9 mouse cellular contexts compared by ENCODE assay signal in the genomic region with DNA sequence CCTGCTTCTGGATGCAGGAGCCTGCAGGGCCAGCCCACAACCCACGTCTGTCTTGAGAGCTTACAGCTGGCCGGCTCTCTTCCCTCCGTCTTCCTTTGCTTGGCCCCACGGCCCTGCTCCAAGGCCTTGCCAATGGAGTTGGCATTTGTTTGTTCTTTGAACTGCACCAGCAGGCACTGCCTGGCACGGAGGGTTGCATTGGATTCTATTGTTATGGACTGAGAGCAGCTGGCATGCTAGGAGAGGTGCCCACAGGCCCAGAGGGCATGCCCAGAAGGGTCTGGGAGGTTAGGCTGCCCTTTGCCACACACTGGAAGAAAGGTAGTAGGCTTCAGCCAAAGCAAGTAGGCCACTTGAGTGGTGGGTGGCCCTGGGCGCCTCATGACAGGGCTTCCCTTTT. TPM values are rescaled to one million over a fixed set of nuclear protein-coding genes. Genes with fewer than 3 reads are reported as not detected.
DNase-seq lines count a peak whose midpoint lies in the region; ATAC-seq lines count a peak whose summit lies in the region.
"Had no signal": no experiment of that assay in that cellular context is flagged by ENCODE, and none has a peak within 500 bp of the region (broad histone marks: within the 10 kb centered on the region; RNA-seq: fewer than 3 reads in every experiment).

No protein-coding gene starts in this region.

- no peaks in the 10 kb centered on the region for H3K9me3 ChIP-seq in midbrain, embryonic 12.5 days
- H3K9me3 ChIP-seq in midbrain, embryonic 10.5 days (replicated peaks): no peaks in the 10 kb centered on the region
- no peaks in the 10 kb centered on the region for H3K9me3 ChIP-seq in forebrain, embryonic 13.5 days (replicated peaks)

- no peaks in the 10 kb centered on the region for H3K27me3 ChIP-seq in midbrain, embryonic 12.5 days
- peaks cover 6% of the 10 kb centered on the region; the same call in 1 of the 2 replicates for H3K27me3 ChIP-seq in midbrain, embryonic 10.5 days (ENCODE audit: low read depth, poor library complexity, severe bottlenecking)
- H3K27me3 ChIP-seq in forebrain, embryonic 13.5 days: no peaks in the 10 kb centered on the region

- ATAC-seq in midbrain, embryonic 12.5 days (ENCODE audit: low FRiP score, low read depth): no peak
- 0 out of 2 replicates have a peak, but pooled peaks have one; percentile 1 for ATAC-seq in forebrain, embryonic 13.5 days

- WGBS in midbrain, embryonic 12.5 days: 67% methylated on average over 6 of the region's 6 CpGs
- WGBS in midbrain, embryonic 10.5 days: 78% methylated on average over 6 of the region's 6 CpGs
- WGBS in forebrain, embryonic 13.5 days: 42% methylated on average over 6 of the region's 6 CpGs

- no peak overlapping the region for H3K4me3 ChIP-seq in midbrain, embryonic 12.5 days
- H3K4me3 ChIP-seq in midbrain, embryonic 10.5 days: no peak overlapping the region
- no peak overlapping the region for H3K4me3 ChIP-seq in forebrain, embryonic 13.5 days

- peak; percentile 79 to 90 for DNase-seq in adrenal gland, adult (ENCODE audit: inconsistent age in 2 of 2, low spot score in 1 of 2)
- DNase-seq in adrenal gland, adult 18-20 months (ENCODE audit: low spot score in 2 of 2): no peak
- DNase-seq in midbrain, embryonic 10.5 days (ENCODE audit: low spot score): no peak
- peak; percentile 79 for DNase-seq in left cerebral cortex, adult 11 months (ENCODE audit: low spot score)
- peak; percentile 61 to 64 for DNase-seq in right cerebral cortex, postnatal 36 days (ENCODE audit: low spot score in 2 of 2)
- no peak for DNase-seq in urinary bladder, adult 2 months (ENCODE audit: low spot score)

- H3K9ac ChIP-seq in midbrain, embryonic 12.5 days (replicated peaks): no peak overlapping the region
- H3K9ac ChIP-seq in forebrain, embryonic 13.5 days: no peak overlapping the region

- 0 out of 2 replicates have a peak, but pooled peaks cover 3% of the 10 kb centered on the region for H3K4me1 ChIP-seq in midbrain, embryonic 12.5 days
- peaks cover 30% of the 10 kb centered on the region for H3K4me1 ChIP-seq in midbrain, embryonic 10.5 days
- H3K4me1 ChIP-seq in forebrain, embryonic 13.5 days: peaks cover 20% of the 10 kb centered on the region

- H3K4me2 ChIP-seq in midbrain, embryonic 12.5 days (replicated peaks): no peak overlapping the region
- no peak overlapping the region for H3K4me2 ChIP-seq in forebrain, embryonic 13.5 days

- peaks cover 9% of the 10 kb centered on the region for H3K36me3 ChIP-seq in midbrain, embryonic 12.5 days
- H3K36me3 ChIP-seq in midbrain, embryonic 10.5 days: peaks cover 34% of the 10 kb centered on the region
- H3K36me3 ChIP-seq in forebrain, embryonic 13.5 days (ENCODE audit: poor library complexity, severe bottlenecking): peaks cover 30% of the 10 kb centered on the region

- H3K27ac ChIP-seq in midbrain, embryonic 12.5 days (replicated peaks): 0 out of 2 replicates have a peak overlapping the region, but pooled peaks have one; percentile 25
- no peak overlapping the region for H3K27ac ChIP-seq in midbrain, embryonic 10.5 days (replicated peaks)
- H3K27ac ChIP-seq in forebrain, embryonic 13.5 days: peak overlapping the region; percentile 51

RNA-seq across cellular contexts. Expression of a gene that starts 10.5 kb away (rescaled TPM):
- 100 to 1,000 TPM; 114 to 139 TPM for total RNA-seq in adrenal gland, adult 18-20 months (2021)
- 37.8 and 42.0 TPM in 2 replicates for polyA plus RNA-seq in midbrain, embryonic 12.5 days (2016; fragmentation: Nextera tagmentation; extraction: Ambion mirVana)
- 30.5 and 36.3 TPM in 2 replicates for polyA plus RNA-seq in midbrain, embryonic 10.5 days (2016; fragmentation: Nextera tagmentation; extraction: Ambion mirVana)
- polyA plus RNA-seq in forebrain, embryonic 13.5 days (2015; fragmentation: Nextera tagmentation; extraction: Ambion mirVana): 44.1 and 45.2 TPM in 2 replicates
- 72.4 and 91.1 TPM in 2 replicates for polyA plus RNA-seq in urinary bladder, adult 2 months (2012; rRNA removed)

RNA-seq across cellular contexts. Expression of a gene that starts 21.0 kb away (rescaled TPM):
- 10 to 100 TPM; 13.2 to 25.2 TPM for total RNA-seq in adrenal gland, adult 18-20 months (2021)
- polyA plus RNA-seq in midbrain, embryonic 12.5 days (2016; fragmentation: Nextera tagmentation; extraction: Ambion mirVana): 8.0 and 8.6 TPM in 2 replicates
- 5.3 and 6.0 TPM in 2 replicates for polyA plus RNA-seq in midbrain, embryonic 10.5 days (2016; fragmentation: Nextera tagmentation; extraction: Ambion mirVana)
- polyA plus RNA-seq in forebrain, embryonic 13.5 days (2015; fragmentation: Nextera tagmentation; extraction: Ambion mirVana): 6.7 and 7.8 TPM in 2 replicates
- 17.8 and 19.2 TPM in 2 replicates for polyA plus RNA-seq in urinary bladder, adult 2 months (2012; rRNA removed)

RNA-seq across cellular contexts. Expression of a gene that starts 55.5 kb away (rescaled TPM):
- 10 to 100 TPM; 29.7 to 55.2 TPM for total RNA-seq in adrenal gland, adult 18-20 months (2021)
- polyA plus RNA-seq in midbrain, embryonic 12.5 days (2016; fragmentation: Nextera tagmentation; extraction: Ambion mirVana): 24.8 and 29.9 TPM in 2 replicates
- 23.9 and 24.7 TPM in 2 replicates for polyA plus RNA-seq in midbrain, embryonic 10.5 days (2016; fragmentation: Nextera tagmentation; extraction: Ambion mirVana)
- 20.3 and 23.3 TPM in 2 replicates for polyA plus RNA-seq in forebrain, embryonic 13.5 days (2015; fragmentation: Nextera tagmentation; extraction: Ambion mirVana)
- 45.3 and 45.8 TPM in 2 replicates for polyA plus RNA-seq in urinary bladder, adult 2 months (2012; rRNA removed)

RNA-seq across cellular contexts. Expression of a gene that starts 57.7 kb away (rescaled TPM):
- total RNA-seq in adrenal gland, adult 18-20 months (2021): 1 to 10 TPM in 1 of 2 experiments, under 1 TPM in 1; 0.30 to 1.2 TPM
- polyA plus RNA-seq in midbrain, embryonic 12.5 days (2016; fragmentation: Nextera tagmentation; extraction: Ambion mirVana): 0.16 and 0.20 TPM in 2 replicates
- 0.12 and 0.26 TPM in 2 replicates for polyA plus RNA-seq in midbrain, embryonic 10.5 days (2016; fragmentation: Nextera tagmentation; extraction: Ambion mirVana)
- polyA plus RNA-seq in forebrain, embryonic 13.5 days (2015; fragmentation: Nextera tagmentation; extraction: Ambion mirVana): 0.25 and 0.26 TPM in 2 replicates
- 1.7 and 2.1 TPM in 2 replicates for polyA plus RNA-seq in urinary bladder, adult 2 months (2012; rRNA removed)
- polyA plus RNA-seq: intestine, embryonic 14.5 days had no signal

Comparison
In these comparisons a context has a peak if more than half of its experiments do, and no peak if none do; other contexts are left out.
1. DNase-seq: peak in adrenal gland, adult (2 of 2), left cerebral cortex, adult 11 months (single experiment) and right cerebral cortex, postnatal 36 days (2 of 2); none in adrenal gland, adult 18-20 months (0 of 2), midbrain, embryonic 10.5 days (single experiment) and urinary bladder, adult 2 months (single experiment).